Mouse (Mus musculus): ENCODE results near the gene Mamstr.
"Not testable (repeated sequence)": the region's sequence is repeated elsewhere in the genome, so short reads cannot be mapped to it uniquely, and the experiment has no call there.

The Mamstr gene

DNA sequence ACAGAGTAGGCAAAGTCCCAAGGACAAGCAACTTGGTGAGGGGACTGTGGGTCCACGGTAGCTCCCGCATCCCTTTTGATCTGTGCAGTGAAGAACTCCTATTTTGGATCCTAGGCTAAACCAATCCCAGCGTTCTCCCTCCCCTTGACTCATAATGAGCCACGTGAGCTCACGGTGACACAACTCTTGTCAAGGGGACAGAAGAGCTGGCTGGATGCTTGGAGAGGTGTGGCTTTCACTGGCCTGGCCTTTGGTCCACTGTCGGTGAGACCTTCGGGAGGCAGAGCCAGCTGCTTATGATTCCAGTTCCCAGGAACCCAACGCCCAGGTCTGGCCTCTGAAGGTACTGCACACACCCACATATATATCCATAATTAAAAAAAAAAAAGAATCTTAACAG is 9.6 kb downstream of the Mamstr start:
- CTCF ChIA-PET = no interaction called here

GRCm38 (mm10) chr7:45650484-45650883 is 10.7 kb downstream of the Mamstr start:
- CTCF ChIA-PET = not testable (repeated sequence)

GRCm38 (mm10) chr7:45654424-45655047 is 14.8 kb downstream of the Mamstr start:
- CTCF ChIA-PET = interaction anchor here (0.6 kb wide), 1 partner anchor 120 kb away, joined by 3 read pairs; no protein-coding TSS in a partner anchor

GRCm38 (mm10) chr7:45660746-45661478 is 21.1 kb downstream of the Mamstr start:
- CTCF ChIA-PET = no interaction called here

GRCm38 (mm10) chr7:45661702-45662101 is 21.9 kb downstream of the Mamstr start:
- CTCF ChIA-PET = not testable (repeated sequence)

GRCm38 (mm10) chr7:45665303-45666138 is 25.7 kb downstream of the Mamstr start:
- CTCF ChIA-PET = no interaction called here

DNA sequence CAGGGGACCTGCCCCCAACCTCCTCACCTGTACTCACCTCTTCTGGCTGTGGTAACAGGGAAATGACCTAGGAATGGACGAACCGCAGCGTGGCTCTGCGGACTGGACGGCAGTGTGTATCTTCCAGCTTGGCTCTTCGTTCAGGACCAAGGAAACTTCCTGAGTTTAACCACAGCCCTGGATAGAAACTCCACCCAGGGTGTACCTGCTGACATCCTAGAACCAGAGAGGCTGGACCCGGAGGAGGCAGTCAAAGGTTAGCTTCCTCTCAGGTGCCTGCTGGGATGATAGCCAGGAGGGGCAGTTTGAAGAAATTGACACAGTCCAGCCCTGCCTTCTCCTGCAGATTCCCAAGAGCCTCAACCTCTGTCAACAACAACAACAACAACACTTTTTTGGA is 26.4 kb downstream of the Mamstr start, which contains the start of gene Fut2:
Gene Fut2, minus strand, starts transcription at position 234 of the 400 bp plus-strand sequence.
- CTCF ChIA-PET = interaction anchor here (0.9 kb wide), 1 partner anchor 15 kb away, joined by 3 read pairs; no protein-coding TSS in a partner anchor

- CTCF ChIA-PET = no interaction called here
These were observed 28.0 kb downstream of the Mamstr start for GRCm38 (mm10) chr7:45667761-45668160.

DNA sequence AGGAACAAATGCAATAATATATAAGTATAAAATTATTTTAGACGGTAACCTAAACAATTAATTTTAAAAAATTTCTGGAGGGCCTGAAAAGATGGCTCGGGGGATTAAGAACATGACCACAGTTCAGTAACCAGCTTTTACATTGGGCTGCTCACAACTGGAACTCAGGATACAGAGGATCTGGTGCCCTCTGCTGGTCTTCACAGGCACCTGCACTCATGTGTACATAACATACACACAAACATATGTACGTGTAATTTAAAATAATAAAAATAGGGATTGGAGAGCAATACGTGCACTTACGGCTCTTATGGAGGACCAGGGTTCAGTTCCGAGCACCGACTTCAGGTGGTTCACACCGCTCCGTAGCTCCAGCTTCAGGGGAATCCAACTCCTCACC is 29.1 kb downstream of the Mamstr start:
- CTCF ChIA-PET = no interaction called here

- CTCF ChIA-PET = no interaction called here
These were observed 38.0 kb downstream of the Mamstr start for GRCm38 (mm10) chr7:45677627-45678295.

- CTCF ChIA-PET = no interaction called here
These were observed 38.7 kb downstream of the Mamstr start for GRCm38 (mm10) chr7:45678513-45678912.

DNA sequence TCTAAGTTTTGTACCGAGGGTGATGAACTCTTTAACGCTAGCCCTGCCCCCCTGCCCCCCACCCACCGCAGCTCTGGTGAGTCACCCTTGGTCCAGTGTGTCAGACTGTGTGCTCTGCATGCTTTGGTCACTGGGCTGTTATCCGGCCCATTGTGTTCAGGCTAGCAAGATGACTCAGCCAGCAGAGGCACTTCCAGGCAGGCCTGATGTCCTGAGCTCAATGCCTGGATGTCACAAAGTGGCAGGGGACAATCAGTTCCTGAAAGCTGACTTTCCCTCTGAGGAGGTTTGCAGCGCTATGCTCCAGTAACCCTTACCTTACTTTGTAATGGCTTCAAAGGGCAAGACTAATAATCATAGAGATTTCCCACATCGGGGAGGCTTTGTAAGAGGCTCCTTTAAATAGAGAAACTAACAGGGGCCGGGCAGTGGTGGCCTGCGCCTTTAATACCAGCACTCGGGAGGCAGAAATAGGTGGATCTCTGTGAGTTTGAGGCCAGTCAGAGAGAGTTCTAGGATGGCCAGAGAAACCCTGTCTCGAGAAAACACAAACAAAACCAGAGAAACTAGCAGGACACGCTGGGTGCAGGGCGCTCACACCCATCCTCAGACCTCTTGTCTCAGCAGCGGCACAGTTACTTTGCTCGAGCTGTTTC is 40.3 kb downstream of the Mamstr start:
- CTCF ChIA-PET = no interaction called here

- CTCF ChIA-PET = interaction anchor here (0.9 kb wide), 1 partner anchor 15 kb away, joined by 3 read pairs; the partner anchor contains the start of gene Fut2
These were observed 41.4 kb downstream of the Mamstr start for GRCm38 (mm10) chr7:45681046-45681736.

DNA sequence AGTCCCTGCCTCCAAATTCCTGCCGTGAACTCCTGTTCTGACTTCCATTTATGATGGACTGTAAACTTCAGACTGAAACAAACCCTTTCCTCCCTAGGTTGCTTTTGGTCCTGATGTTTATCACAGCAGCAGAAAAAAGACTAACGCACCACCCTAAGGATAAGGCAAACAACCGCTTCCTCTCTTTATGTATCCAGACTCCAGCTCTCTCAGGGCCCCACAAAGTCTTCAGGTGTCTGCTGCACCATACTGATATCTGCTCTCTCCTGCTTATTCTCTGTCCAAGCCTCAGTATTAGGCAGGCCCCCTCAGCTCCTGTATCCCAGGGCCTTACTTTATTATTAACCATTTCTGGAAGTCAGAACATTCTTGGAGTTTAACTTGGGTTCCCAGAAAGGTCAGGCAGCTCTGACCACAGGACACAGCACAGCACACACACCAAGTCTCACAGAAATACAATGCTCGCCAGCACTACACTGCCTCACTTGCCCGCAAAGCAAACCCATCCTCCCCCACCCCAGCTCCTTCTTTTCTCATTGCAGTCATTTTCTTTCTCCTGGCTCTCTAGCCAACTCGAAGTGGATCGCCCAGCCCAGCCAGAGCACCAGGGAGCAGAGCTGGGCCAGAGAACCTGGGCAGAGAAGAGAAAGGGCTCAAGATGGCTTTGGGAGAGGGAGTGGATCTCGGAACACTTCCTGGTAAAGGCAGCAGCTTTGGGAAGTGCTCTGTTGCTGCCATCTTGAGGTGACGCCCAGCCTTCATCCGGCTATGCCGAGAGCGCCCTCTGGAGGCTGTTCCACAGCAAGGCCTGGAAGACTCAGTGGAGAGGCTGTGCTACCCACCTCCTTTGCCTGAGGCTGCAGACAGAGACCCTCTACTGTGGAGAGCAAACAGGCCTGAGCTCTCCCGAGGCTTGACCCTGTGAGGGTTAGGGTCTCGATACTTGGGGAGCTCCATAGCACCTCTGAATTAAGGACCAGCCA is 42.7 kb downstream of the Mamstr start:
- CTCF ChIA-PET = interaction anchor here (0.6 to 1.2 kb wide), 3 partner anchors 18 to 128 kb away, joined by 3 to 7 read pairs (median 4); partner anchors contain the start of gene Dbp

DNA sequence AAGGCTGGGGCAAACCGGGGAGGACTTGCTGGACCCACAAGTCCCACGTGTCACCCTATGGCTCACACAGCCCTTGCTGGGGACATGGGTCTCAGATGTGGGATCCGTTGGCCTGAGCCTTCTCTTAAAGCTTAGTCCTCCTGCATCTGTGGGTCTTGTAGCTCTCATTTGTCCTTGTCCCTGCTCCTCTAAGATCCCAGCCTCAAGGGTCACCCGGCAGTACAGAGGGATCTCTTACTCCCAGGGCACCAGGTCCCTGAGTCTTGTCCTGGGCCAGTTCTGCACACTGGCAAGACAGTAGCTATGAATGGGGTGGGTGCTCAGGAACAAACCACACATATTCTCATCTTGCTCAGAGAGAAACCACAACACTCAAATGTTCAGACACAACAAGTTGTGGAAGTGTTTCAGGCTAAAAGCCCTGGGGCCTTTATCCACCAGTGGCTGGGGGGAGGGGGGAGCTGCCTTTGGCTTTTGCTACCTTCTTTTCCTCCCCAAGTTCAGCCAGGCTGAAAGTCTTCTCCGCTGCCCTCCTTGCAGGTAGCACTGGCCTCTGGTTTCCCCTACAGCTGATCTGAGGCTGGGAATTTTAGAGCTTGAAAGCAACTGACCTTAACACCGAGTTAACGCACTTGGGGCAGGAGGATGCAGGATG is 43.7 kb downstream of the Mamstr start, which contains the start of gene Ntn5:
Gene Ntn5, plus strand, starts transcription at position 627 of the 655 bp plus-strand sequence.
- CTCF ChIA-PET = interaction anchor here (0.6 to 1.2 kb wide), 2 partner anchors 21 to 922 kb away, joined by 3 to 4 read pairs; partner anchors contain the start of gene Dbp

- CTCF ChIA-PET = no interaction called here
These were observed 46.0 kb downstream of the Mamstr start for GRCm38 (mm10) chr7:45685811-45686210.

DNA sequence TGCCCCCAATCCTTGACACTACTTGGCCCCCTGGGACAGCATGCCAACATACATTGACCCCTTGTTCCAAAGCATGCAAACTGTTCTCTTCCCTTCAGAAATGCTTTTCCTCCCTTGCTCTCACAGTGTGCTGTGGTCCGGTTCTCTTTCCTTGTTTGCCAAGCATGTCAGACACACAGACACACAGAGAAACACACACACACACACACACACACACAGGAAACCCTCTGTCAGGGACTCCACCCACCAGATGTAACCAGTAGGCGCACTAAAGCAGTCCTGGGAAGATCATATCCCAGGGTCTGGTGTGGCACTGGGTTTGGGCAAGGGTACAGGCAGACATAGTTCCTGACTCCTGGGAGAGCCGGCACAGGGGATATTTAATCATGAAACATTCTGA is 47.1 kb downstream of the Mamstr start:
- CTCF ChIA-PET = no interaction called here

DNA sequence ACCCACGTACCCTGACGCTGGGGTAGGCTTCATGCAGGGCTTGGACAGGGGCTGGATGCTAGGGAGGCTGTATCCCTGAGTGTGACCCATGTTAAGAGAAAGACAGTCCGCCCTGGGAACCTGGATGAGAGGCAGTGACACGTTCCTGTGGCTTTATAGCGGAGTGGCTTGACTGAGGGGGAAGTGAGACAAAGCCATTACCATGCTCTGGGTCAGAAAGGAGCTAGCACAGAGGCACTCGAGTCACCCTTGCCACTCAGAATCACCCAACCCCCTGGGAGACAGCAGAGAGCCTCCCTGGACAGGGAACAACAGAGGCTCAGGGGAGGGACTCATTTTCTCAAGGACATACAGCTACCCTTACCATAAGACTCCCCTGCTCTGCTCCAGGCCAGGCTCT is 49.3 kb downstream of the Mamstr start:
- CTCF ChIA-PET = no interaction called here

DNA sequence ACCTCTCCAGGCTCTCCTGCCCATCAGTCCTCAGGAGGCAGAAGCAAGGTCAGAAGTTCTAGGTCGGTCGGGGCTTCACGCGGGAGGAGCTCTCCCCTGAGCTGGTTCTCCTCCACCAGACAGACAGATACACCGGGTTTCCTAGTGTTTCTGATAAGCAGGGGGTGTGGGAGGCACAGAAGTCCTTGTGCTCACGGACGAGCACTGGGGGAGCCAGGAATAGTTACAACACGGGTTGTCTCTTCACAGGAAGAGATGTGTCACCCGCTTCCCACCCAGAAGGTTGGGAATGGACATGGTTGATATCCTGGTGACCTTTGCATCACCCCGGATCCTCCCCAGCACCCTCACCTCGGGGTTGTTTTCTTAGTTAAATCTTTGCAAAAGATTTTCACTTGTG is 50.0 kb downstream of the Mamstr start:
- CTCF ChIA-PET = no interaction called here

All from spleen, embryonic (tissue).